Mouse (Mus musculus) T-helper 1 cell (primary cell): ENCODE measurements around the gene Slc15a1.

Experiments used
- in situ Hi-C: fragments of 300-600 bp; cut with MboI, MseI; formaldehyde crosslinking; loops from one replicate; pipeline ENCODE4 v1.15.1; 2025; ENCODE audit warnings: high pct_unique_total_duplicates

The Slc15a1 gene

GRCm38 (mm10) chr14:121504781-121505484 lies at the start of gene Slc15a1:
Slc15a1 (minus strand) TSS chr14:121505252.
- in situ Hi-C loops = no loop called here

- in situ Hi-C loops = no loop called here
These were observed 48.7 kb upstream of the Slc15a1 start for GRCm38 (mm10) chr14:121553785-121554184.

GRCm38 (mm10) chr14:121552586-121552985 lies 47.5 kb upstream of the Slc15a1 start:
- in situ Hi-C loops = no loop called here

- in situ Hi-C loops = no loop called here
These were observed 44.8 kb upstream of the Slc15a1 start for GRCm38 (mm10) chr14:121549834-121550233.

GRCm38 (mm10) chr14:121547745-121548144 lies 42.7 kb upstream of the Slc15a1 start:
- in situ Hi-C loops = no loop called here

GRCm38 (mm10) chr14:121546621-121547020 lies 41.6 kb upstream of the Slc15a1 start:
- in situ Hi-C loops = no loop called here

- in situ Hi-C loops = no loop called here
These were observed 40.7 kb upstream of the Slc15a1 start for GRCm38 (mm10) chr14:121545551-121546331.

GRCm38 (mm10) chr14:121541262-121541661 lies 36.2 kb upstream of the Slc15a1 start:
- in situ Hi-C loops = no loop called here

GRCm38 (mm10) chr14:121534501-121534900 lies 29.4 kb upstream of the Slc15a1 start:
- in situ Hi-C loops = no loop called here

GRCm38 (mm10) chr14:121530853-121531252 lies 25.8 kb upstream of the Slc15a1 start:
- in situ Hi-C loops = no loop called here

GRCm38 (mm10) chr14:121527883-121528282 lies 22.8 kb upstream of the Slc15a1 start:
- in situ Hi-C loops = no loop called here

GRCm38 (mm10) chr14:121527201-121527600 lies 22.1 kb upstream of the Slc15a1 start:
- in situ Hi-C loops = no loop called here

GRCm38 (mm10) chr14:121521709-121522108 lies 16.7 kb upstream of the Slc15a1 start:
- in situ Hi-C loops = no loop called here

GRCm38 (mm10) chr14:121516881-121517280 lies 11.8 kb upstream of the Slc15a1 start:
- in situ Hi-C loops = no loop called here

- in situ Hi-C loops = no loop called here
These were observed 3.9 kb upstream of the Slc15a1 start for GRCm38 (mm10) chr14:121508929-121509328.

- in situ Hi-C loops = no loop called here
These were observed 1.3 kb upstream of the Slc15a1 start for GRCm38 (mm10) chr14:121506336-121506735.

- in situ Hi-C loops = no loop called here
These were observed 421 bp upstream of the Slc15a1 start for GRCm38 (mm10) chr14:121505485-121505860.

- in situ Hi-C loops = no loop called here
These were observed 4.5 kb downstream of the Slc15a1 start for GRCm38 (mm10) chr14:121500577-121500976.

- in situ Hi-C loops = no loop called here
These were observed 5.3 kb downstream of the Slc15a1 start for GRCm38 (mm10) chr14:121499769-121500168.

GRCm38 (mm10) chr14:121497800-121498199 lies 7.3 kb downstream of the Slc15a1 start:
- in situ Hi-C loops = no loop called here

GRCm38 (mm10) chr14:121495741-121496140 lies 9.3 kb downstream of the Slc15a1 start:
- in situ Hi-C loops = no loop called here

- in situ Hi-C loops = no loop called here
These were observed 9.9 kb downstream of the Slc15a1 start for GRCm38 (mm10) chr14:121495120-121495519.

- in situ Hi-C loops = no loop called here
These were observed 10.8 kb downstream of the Slc15a1 start for GRCm38 (mm10) chr14:121494238-121494637.
